12 mouse cellular contexts compared by ENCODE assay signal in genomic region chr9:44086960-44087359, GRCm38 (mm10). TPM values are rescaled to one million over a fixed set of nuclear protein-coding genes. Genes with fewer than 3 reads are reported as not detected.
A peak's percentile ranks its signal among the peaks of the same experiment; 100 is the strongest.
DNase-seq lines count a peak whose midpoint lies in the region; ATAC-seq and TF ChIP-seq lines count a peak whose summit lies in the region.
"Had no signal": no experiment of that assay in that cellular context is flagged by ENCODE, and none has a peak within 500 bp of the region (broad histone marks: within the 10 kb centered on the region; RNA-seq: fewer than 3 reads in every experiment).

No protein-coding gene starts in this region.

- H3K4me2 ChIP-seq in heart, embryonic 13.5 days: peak overlapping the region; percentile 97
- peak overlapping the region; percentile 92 for H3K4me2 ChIP-seq in heart, embryonic 15.5 days
- H3K4me2 ChIP-seq in forebrain, embryonic 16.5 days (ENCODE audit: low read length): no peak overlapping the region

- H3K9me3 ChIP-seq in heart, embryonic 13.5 days: no peaks in the 10 kb centered on the region
- H3K9me3 ChIP-seq in heart, embryonic 15.5 days (replicated peaks): no peaks in the 10 kb centered on the region
- no peaks in the 10 kb centered on the region for H3K9me3 ChIP-seq in forebrain, embryonic 16.5 days (ENCODE audit: control insufficient read depth, low read length)

- H3K27ac ChIP-seq in heart, embryonic 13.5 days (replicated peaks): peak overlapping the region; percentile 98
- H3K27ac ChIP-seq in cortical plate, adult 2 months (ENCODE audit: insufficient read depth, low read length): 0 out of 2 replicates have a peak overlapping the region, but pooled peaks have one; percentile 14
- peak overlapping the region; percentile 94 for H3K27ac ChIP-seq in heart, embryonic 15.5 days
- H3K27ac ChIP-seq in forebrain, embryonic 16.5 days (ENCODE audit: low read length): no peak overlapping the region

- peaks cover 76% of the 10 kb centered on the region for H3K4me1 ChIP-seq in heart, embryonic 13.5 days
- H3K4me1 ChIP-seq in cortical plate, adult 2 months (ENCODE audit: control insufficient read depth, insufficient read depth, low read length): peaks cover 6% of the 10 kb centered on the region
- peaks cover 69% of the 10 kb centered on the region for H3K4me1 ChIP-seq in heart, embryonic 15.5 days (replicated peaks)
- H3K4me1 ChIP-seq in forebrain, embryonic 16.5 days (replicated peaks; ENCODE audit: control insufficient read depth, insufficient read depth, low read length): peaks cover 36% of the 10 kb centered on the region

- H3K4me3 ChIP-seq in heart, embryonic 13.5 days: peak overlapping the region; percentile 82
- peak overlapping the region; percentile 53 for H3K4me3 ChIP-seq in cortical plate, adult 2 months (ENCODE audit: insufficient read depth, low read length)
- H3K4me3 ChIP-seq in heart, embryonic 15.5 days: peak overlapping the region; percentile 78
- no peak overlapping the region for H3K4me3 ChIP-seq in forebrain, embryonic 16.5 days (replicated peaks; ENCODE audit: low read length)

- no peak for ATAC-seq in heart, embryonic 13.5 days (ENCODE audit: extremely low read depth, insufficient number of reproducible peaks, low FRiP score, low TSS enrichment)
- no peak for ATAC-seq in heart, embryonic 15.5 days (replicated peaks; ENCODE audit: insufficient number of reproducible peaks, insufficient read depth, low FRiP score, low read depth)
- ATAC-seq in forebrain, embryonic 16.5 days: no peak

- H3K9ac ChIP-seq in heart, embryonic 13.5 days: peak overlapping the region; percentile 97
- H3K9ac ChIP-seq in heart, embryonic 15.5 days: peak overlapping the region; percentile 93
- H3K9ac ChIP-seq in forebrain, embryonic 16.5 days (replicated peaks; ENCODE audit: low read depth, low read length): no peak overlapping the region

- TF ChIP-seq POLR2A in cortical plate, adult 2 months (IDR thresholded peaks at IDR 0.05; ENCODE audit: extremely low read depth, insufficient read depth, low read length): no peak

- TF ChIP-seq CTCF in cortical plate, adult 2 months (IDR thresholded peaks at IDR 0.05; ENCODE audit: extremely low read depth, insufficient read depth, low read length): no peak

- WGBS in heart, embryonic 13.5 days: 33% methylated on average over 10 of the region's 10 CpGs
- 34% methylated on average over 10 of the region's 10 CpGs for WGBS in heart, embryonic 15.5 days
- WGBS in forebrain, embryonic 16.5 days: 41% methylated on average over 10 of the region's 10 CpGs

- DNase-seq in heart, adult 8-10 months (ENCODE audit: low spot score): no peak
- peak; percentile 76 to 84 for DNase-seq in kidney, postnatal 36 days
- DNase-seq in embryo, embryonic 10.5 days (ENCODE audit: low spot score): no peak
- DNase-seq: embryo, embryonic 11 days; thymus, postnatal 4 days had no signal

- peaks cover 29% of the 10 kb centered on the region for H3K36me3 ChIP-seq in heart, embryonic 13.5 days
- peaks cover 17% of the 10 kb centered on the region for H3K36me3 ChIP-seq in heart, embryonic 15.5 days
- no peaks in the 10 kb centered on the region for H3K36me3 ChIP-seq in forebrain, embryonic 16.5 days (ENCODE audit: control insufficient read depth, insufficient read depth)

- peaks cover 26% of the 10 kb centered on the region for H3K27me3 ChIP-seq in heart, embryonic 13.5 days (replicated peaks)
- 0 out of 2 replicates have a peak, but pooled peaks cover 3% of the 10 kb centered on the region for H3K27me3 ChIP-seq in heart, embryonic 15.5 days
- 0 out of 2 replicates have a peak, but pooled peaks cover 8% of the 10 kb centered on the region for H3K27me3 ChIP-seq in forebrain, embryonic 16.5 days (replicated peaks; ENCODE audit: control insufficient read depth, insufficient read depth, low read length)

RNA-seq across cellular contexts. Expression of gene Mfrp, which starts 14.6 kb away (rescaled TPM):
- polyA plus RNA-seq in heart, embryonic 13.5 days (2015; fragmentation: Nextera tagmentation; extraction: Ambion mirVana): not detected in 2 replicates
- not detected for total RNA-seq in heart, adult 8-10 months (2022)
- polyA plus RNA-seq in cortical plate, adult 2 months (2012; rRNA removed): 0.15 and 0.35 TPM in 2 replicates
- polyA plus RNA-seq in heart, embryonic 15.5 days (2015; fragmentation: Nextera tagmentation; extraction: Ambion mirVana): not detected in 2 replicates
- polyA plus RNA-seq in forebrain, embryonic 16.5 days (2015; fragmentation: Nextera tagmentation; extraction: Ambion mirVana): 0.12 TPM in 1 of 2 replicates, not detected in the other
- total RNA-seq: gastrocnemius, postnatal 4 days had no signal
- polyA plus RNA-seq: liver, embryonic 16.5 days had no signal

RNA-seq across cellular contexts. Expression of gene C1qtnf5, which starts 20.1 kb away (rescaled TPM):
- polyA plus RNA-seq in heart, embryonic 13.5 days (2015; fragmentation: Nextera tagmentation; extraction: Ambion mirVana): 1.1 and 2.1 TPM in 2 replicates
- total RNA-seq in heart, adult 8-10 months (2022): 10 to 100 TPM in 1 of 4 experiments, 1 to 10 TPM in 3; 7.6 to 12.9 (median 8.9) TPM
- polyA plus RNA-seq in cortical plate, adult 2 months (2012; rRNA removed): 24.7 and 30.5 TPM in 2 replicates
- polyA plus RNA-seq in heart, embryonic 15.5 days (2015; fragmentation: Nextera tagmentation; extraction: Ambion mirVana): 3.8 TPM in 2 replicates
- 2.3 and 2.7 TPM in 2 replicates for polyA plus RNA-seq in forebrain, embryonic 16.5 days (2015; fragmentation: Nextera tagmentation; extraction: Ambion mirVana)
- total RNA-seq: megakaryocyte progenitor cell, adult 5-6 weeks had no signal

RNA-seq across cellular contexts. Expression of gene Usp2, which starts 20.1 kb away (rescaled TPM):
- 48.5 and 66.0 TPM in 2 replicates for polyA plus RNA-seq in heart, embryonic 13.5 days (2015; fragmentation: Nextera tagmentation; extraction: Ambion mirVana)
- total RNA-seq in heart, adult 8-10 months (2022): 100 to 1,000 TPM; 160 to 205 (median 195) TPM
- polyA plus RNA-seq in cortical plate, adult 2 months (2012; rRNA removed): 50.1 and 50.9 TPM in 2 replicates
- polyA plus RNA-seq in heart, embryonic 15.5 days (2015; fragmentation: Nextera tagmentation; extraction: Ambion mirVana): 69.9 and 74.9 TPM in 2 replicates
- polyA plus RNA-seq in forebrain, embryonic 16.5 days (2015; fragmentation: Nextera tagmentation; extraction: Ambion mirVana): 13.6 and 13.7 TPM in 2 replicates

RNA-seq across cellular contexts. Expression of gene Gm49380, which starts 26.3 kb away (rescaled TPM):
- polyA plus RNA-seq in heart, embryonic 13.5 days (2015; fragmentation: Nextera tagmentation; extraction: Ambion mirVana): not detected in 2 replicates
- total RNA-seq in heart, adult 8-10 months (2022): under 1 TPM; 0.11 to 0.47 (median 0.30) TPM
- 0.10 and 0.19 TPM in 2 replicates for polyA plus RNA-seq in cortical plate, adult 2 months (2012; rRNA removed)
- polyA plus RNA-seq in heart, embryonic 15.5 days (2015; fragmentation: Nextera tagmentation; extraction: Ambion mirVana): 0.05 and 0.13 TPM in 2 replicates
- 0.15 and 0.16 TPM in 2 replicates for polyA plus RNA-seq in forebrain, embryonic 16.5 days (2015; fragmentation: Nextera tagmentation; extraction: Ambion mirVana)
- total RNA-seq: megakaryocyte progenitor cell, adult 5-6 weeks had no signal
- polyA plus RNA-seq: liver, embryonic 16.5 days had no signal

RNA-seq across cellular contexts. Expression of gene Rnf26, which starts 26.4 kb away (rescaled TPM):
- polyA plus RNA-seq in heart, embryonic 13.5 days (2015; fragmentation: Nextera tagmentation; extraction: Ambion mirVana): 38.5 and 39.3 TPM in 2 replicates
- 1 to 10 TPM; 5.2 to 7.0 (median 6.4) TPM for total RNA-seq in heart, adult 8-10 months (2022)
- polyA plus RNA-seq in cortical plate, adult 2 months (2012; rRNA removed): 29.5 and 30.3 TPM in 2 replicates
- 28.7 and 39.9 TPM in 2 replicates for polyA plus RNA-seq in heart, embryonic 15.5 days (2015; fragmentation: Nextera tagmentation; extraction: Ambion mirVana)
- polyA plus RNA-seq in forebrain, embryonic 16.5 days (2015; fragmentation: Nextera tagmentation; extraction: Ambion mirVana): 33.4 and 43.2 TPM in 2 replicates

Comparison
In these comparisons a context has a peak if more than half of its experiments do, and no peak if none do; other contexts are left out.
1. DNase-seq: peak in kidney, postnatal 36 days (2 of 2); none in heart, adult 8-10 months (single experiment) and embryo, embryonic 10.5 days (single experiment).